Mouse (Mus musculus): Measurements from ENCODE around the gene BC030499. TPM values are rescaled to one million over a fixed set of nuclear protein-coding genes. Genes with fewer than 3 reads are reported as not detected.
A peak's percentile ranks its signal among the peaks of the same experiment; 100 is the strongest.

Gene BC030499
- total RNA-seq, 1 experiment from 2014 or later, result 0.41 TPM

GRCm38 (mm10) chr11:78305272-78305671 is 14.6 kb downstream of the BC030499 start:
- peak; percentile 27 for DNase-seq

- peak; percentile 58 for DNase-seq
Observed at GRCm38 (mm10) chr11:78310861-78311511, 20.3 kb downstream of the BC030499 start.

DNA sequence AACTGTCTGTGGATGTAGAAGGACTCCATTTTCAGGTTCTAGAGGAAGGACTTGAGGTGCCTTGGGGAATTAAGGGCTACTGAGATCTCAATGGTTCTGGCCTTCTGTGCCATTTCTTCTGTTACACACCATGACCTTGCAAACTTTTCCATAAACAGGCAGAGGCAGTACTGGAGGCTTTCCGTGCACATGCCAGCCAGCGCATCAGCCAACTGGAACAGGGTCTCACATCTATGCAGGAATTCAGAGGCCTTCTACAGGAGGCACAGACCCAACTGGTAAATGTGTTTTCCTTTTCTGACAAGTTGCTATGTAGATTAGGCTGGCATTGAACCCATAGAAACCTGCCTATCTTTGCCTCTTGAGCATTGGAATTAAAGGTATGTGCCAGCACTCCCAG is 23.0 kb downstream of the BC030499 start:
- no peak for DNase-seq

DNA sequence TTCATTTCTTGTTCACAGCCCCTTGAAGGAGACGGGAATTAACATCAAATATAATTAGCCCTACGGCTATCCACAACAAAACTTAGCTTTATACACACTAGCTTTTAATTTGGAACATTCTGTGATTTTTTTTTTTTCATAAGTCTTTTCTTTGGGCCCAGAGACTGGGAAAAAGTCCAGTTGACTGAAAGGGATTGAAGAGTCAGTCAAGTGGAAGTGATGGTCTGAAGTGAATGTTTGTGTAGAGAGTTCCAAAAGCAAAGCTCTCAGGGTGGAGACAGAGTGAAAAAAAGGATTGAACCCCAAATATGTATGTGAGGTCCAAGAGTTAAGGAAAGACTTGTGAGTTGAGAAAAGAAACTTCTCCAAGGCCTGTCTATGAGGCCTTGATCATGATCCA is 27.8 kb downstream of the BC030499 start:
- no peak for DNase-seq

DNA sequence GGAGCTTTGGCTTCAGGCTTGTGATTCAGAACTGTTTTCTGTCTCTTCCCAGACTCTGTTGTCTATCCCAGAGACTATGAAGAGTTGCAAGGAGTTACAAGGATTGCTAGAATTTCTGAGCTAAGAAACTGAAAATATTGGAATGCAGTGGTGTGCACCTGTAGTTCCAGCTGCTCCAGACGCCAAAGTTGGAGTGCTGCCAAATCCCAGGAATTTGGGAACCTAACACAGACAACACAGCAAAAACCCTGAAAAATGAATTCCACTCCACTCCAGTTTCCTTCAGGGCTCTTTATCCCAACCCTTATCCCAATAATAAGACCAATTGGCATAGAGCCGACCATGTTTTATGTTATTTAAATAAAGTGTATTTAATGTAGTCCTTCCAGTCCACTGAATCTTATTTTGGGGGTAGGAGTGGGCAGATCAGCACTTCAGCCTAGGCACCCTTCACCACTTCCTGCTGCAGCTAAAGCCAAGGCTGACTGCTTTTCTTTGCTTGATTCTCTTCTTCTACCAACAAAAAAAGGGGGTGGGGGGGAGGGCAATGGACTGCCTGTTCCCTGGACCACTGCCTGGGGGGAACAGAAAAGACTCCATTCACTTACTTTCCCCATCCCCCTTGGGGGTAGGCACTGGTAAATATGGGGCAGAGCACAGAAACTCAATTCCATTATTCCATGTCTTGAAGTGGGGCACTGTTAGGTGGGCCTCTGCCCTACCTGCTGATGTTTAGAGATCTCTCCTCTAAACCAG is 31.6 kb downstream of the BC030499 start:
- no peak for DNase-seq

- peak; percentile 92 for DNase-seq
Observed at GRCm38 (mm10) chr11:78322860-78323259, 32.2 kb downstream of the BC030499 start, which contains the start of gene Aldoc. TSS of gene Aldoc (plus strand) at chr11:78322968.

- no peak for DNase-seq
Observed at GRCm38 (mm10) chr11:78324000-78324785, 33.6 kb downstream of the BC030499 start.

GRCm38 (mm10) chr11:78324965-78325364 is 34.3 kb downstream of the BC030499 start:
- no peak for DNase-seq

- DNase-seq, result no peak
Observed at GRCm38 (mm10) chr11:78327215-78327614, 36.6 kb downstream of the BC030499 start.

GRCm38 (mm10) chr11:78327634-78328511 is 37.2 kb downstream of the BC030499 start, which contains the start of gene Pigs:
TSS of gene Pigs (plus strand) at chr11:78328415.
- DNase-seq, result peak; percentile 98

DNA sequence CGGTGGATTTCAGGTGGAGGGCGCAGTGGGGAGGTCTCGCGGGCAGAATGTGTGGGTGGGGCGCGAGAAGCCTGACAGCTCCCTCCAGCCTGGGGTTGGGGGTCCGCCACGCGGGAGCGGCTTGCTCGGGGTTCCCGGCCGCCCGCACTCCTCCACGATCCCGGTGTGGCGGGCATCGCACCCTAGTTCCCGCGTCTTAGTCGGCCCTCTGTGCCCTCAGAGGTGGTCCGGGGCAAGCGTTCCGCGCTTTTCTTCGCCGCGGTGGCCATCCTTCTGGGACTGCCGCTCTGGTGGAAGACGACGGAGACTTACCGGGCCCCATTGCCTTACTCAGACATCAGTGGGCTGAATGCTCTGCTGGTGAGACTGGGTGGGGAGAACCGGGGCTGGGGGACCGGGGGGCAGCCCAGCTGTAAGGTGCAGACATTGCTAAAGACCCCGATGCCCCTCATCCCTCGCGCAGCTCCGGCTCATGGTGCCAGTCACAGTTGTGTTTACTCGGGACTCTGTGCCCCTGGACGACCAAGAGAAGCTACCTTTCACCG is 37.9 kb downstream of the BC030499 start:
- DNase-seq, result no peak

DNA sequence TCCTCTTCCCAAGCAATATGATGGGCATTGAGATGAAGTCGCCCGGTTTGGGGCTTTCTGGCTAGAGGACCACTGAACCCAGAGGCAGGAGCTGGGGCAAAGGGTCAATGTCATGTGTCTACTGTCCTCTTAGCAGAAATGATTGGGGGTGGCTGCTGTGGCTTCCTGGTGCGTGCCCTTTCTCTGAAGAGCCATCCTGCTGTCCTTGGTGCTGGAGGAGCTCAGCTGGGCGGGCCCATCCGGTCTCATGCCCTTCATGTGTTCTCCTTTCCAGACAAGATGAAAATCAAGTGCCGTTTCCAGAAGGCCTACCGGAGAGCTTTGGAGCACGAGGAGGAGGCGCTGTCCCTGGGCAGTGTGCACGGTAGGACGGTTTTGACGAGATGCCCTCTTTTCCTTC is 42.0 kb downstream of the BC030499 start:
- DNase-seq, result no peak

GRCm38 (mm10) chr11:78333992-78334391 is 43.4 kb downstream of the BC030499 start:
- peak; percentile 60 for DNase-seq

- no peak for DNase-seq
Observed at GRCm38 (mm10) chr11:78337040-78337439, 46.4 kb downstream of the BC030499 start.

GRCm38 (mm10) chr11:78341702-78342101 is 51.1 kb downstream of the BC030499 start:
- DNase-seq, result no peak

DNA sequence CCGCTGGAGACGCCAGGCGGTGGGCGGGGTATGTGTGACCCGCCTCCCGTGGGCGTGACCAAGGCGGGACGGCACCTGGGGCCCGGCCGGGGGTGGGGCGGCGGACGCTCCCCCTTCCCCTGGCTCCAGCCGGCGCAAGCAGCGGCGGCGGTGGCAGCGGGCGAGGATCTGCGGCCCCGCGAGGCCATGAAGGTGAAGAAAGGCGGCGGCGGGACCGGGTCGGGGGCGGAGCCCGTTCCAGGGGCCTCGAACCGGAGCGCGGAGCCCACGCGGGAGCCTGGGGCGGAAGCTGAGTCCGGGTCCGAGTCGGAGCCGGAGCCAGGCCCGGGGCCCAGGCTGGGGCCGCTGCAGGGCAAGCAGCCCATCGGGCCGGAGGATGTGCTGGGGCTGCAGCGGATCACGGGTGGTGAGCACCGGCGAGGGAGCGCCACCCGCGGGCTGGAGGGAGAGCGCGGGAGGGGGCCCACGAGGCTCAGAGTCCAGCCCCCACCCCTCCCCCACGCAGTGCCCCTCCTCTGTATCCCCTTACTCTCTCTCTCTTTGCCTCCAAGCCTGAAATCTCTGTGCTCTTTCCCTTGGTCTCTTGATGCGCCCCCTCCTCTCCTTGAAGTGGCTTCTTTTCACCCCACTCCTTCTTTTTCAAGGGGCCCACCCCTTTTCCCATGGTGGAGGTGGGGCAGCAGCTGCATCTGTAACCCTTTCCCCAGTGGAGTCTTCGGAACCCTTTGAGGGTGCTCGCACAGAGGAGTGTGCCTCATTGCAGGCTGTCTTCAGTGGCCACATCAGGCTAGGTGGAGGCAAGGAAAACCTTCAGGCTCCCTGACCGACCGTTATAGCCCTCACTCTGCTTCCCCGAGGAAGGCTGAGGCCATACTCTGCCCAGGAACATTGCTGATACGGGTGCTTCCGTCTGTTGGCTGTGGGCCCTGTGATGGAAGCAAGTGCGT is 53.0 kb downstream of the BC030499 start, which contains the start of gene Unc119:
Gene Unc119, plus strand, starts transcription at position 102 of the 947 bp plus-strand sequence.
- peak; percentile 90 for DNase-seq

- no peak for DNase-seq
Observed at GRCm38 (mm10) chr11:78344328-78344889, 53.8 kb downstream of the BC030499 start.

GRCm38 (mm10) chr11:78344890-78345715 is 54.5 kb downstream of the BC030499 start:
- peak; percentile 79 for DNase-seq

- peak; percentile 30 for DNase-seq
Observed at GRCm38 (mm10) chr11:78345801-78346200, 55.2 kb downstream of the BC030499 start.

Measured in adrenal gland, postnatal 14 days (tissue).